Mouse (Mus musculus): ENCODE data around the gene Pcgf5. TPM values are rescaled to one million over a fixed set of nuclear protein-coding genes. Genes with fewer than 3 reads are reported as not detected.

Pcgf5 gene
- polyA plus RNA-seq, 1 experiment from 2014 or later = 10.1 TPM

GRCm38 (mm10) chr19:36408352-36409100, 60.4 kb downstream of the Pcgf5 start:
- no peak for ATAC-seq (ENCODE audit: low FRiP score)

GRCm38 (mm10) chr19:36409280-36409860, 61.3 kb downstream of the Pcgf5 start:
- no peaks in the 10 kb centered on the region for H3K36me3 ChIP-seq
- peak overlapping the region; percentile 92 for H3K4me2 ChIP-seq (replicated peaks)
- peaks cover 16% of the 10 kb centered on the region for H3K27me3 ChIP-seq
- peak; percentile 98 for ATAC-seq (ENCODE audit: low FRiP score)
- H3K4me3 ChIP-seq = peak overlapping the region; percentile 73
- H3K27ac ChIP-seq = no peak overlapping the region
- H3K9ac ChIP-seq = peak overlapping the region; percentile 71
- no peaks in the 10 kb centered on the region for H3K9me3 ChIP-seq (replicated peaks)
- peaks cover 4% of the 10 kb centered on the region for H3K4me1 ChIP-seq
- WGBS = under 1% methylated on average over 36 of the region's 53 CpGs

More at GRCm38 (mm10) chr19:36408352-36409100, 60.4 kb downstream of the Pcgf5 start:
- no peaks in the 10 kb centered on the region for H3K9me3 ChIP-seq (replicated peaks)
- H3K4me3 ChIP-seq = no peak overlapping the region
- H3K9ac ChIP-seq = no peak overlapping the region
- peaks cover 4% of the 10 kb centered on the region for H3K4me1 ChIP-seq
- WGBS = 65% methylated on average over 10 of the region's 10 CpGs
- no peak overlapping the region for H3K27ac ChIP-seq
- peaks cover 16% of the 10 kb centered on the region for H3K27me3 ChIP-seq
- no peak overlapping the region for H3K4me2 ChIP-seq (replicated peaks)
- H3K36me3 ChIP-seq = no peaks in the 10 kb centered on the region

- under 1% methylated on average over 43 of the region's 82 CpGs for WGBS
- Histone ChIP-seq H3K36me3 (no peaks in the 10 kb centered on the region), H3K27me3 (peaks cover 16% of the 10 kb centered on the region), H3K27ac (no peak overlapping the region), H3K4me1 (peaks cover 4% of the 10 kb centered on the region), H3K9me3 (replicated peaks) (no peaks in the 10 kb centered on the region), H3K4me3 (peak overlapping the region; percentile 73), H3K4me2 (replicated peaks) (peak overlapping the region; percentile 92), H3K9ac (peak overlapping the region; percentile 71)
- ATAC-seq (ENCODE audit: low FRiP score) = no peak; the same call in none of the 2 replicates
These were observed 61.8 kb downstream of the Pcgf5 start for GRCm38 (mm10) chr19:36409861-36410392.

- ATAC-seq (ENCODE audit: low FRiP score) = no peak
- H3K9me3 ChIP-seq (replicated peaks) = no peaks in the 10 kb centered on the region
- H3K27ac ChIP-seq = no peak overlapping the region
- H3K27me3 ChIP-seq = no peaks in the 10 kb centered on the region
- H3K4me1 ChIP-seq = no peaks in the 10 kb centered on the region
- no peak overlapping the region for H3K4me3 ChIP-seq
- H3K9ac ChIP-seq = no peak overlapping the region
- no peak overlapping the region for H3K4me2 ChIP-seq (replicated peaks)
- no peaks in the 10 kb centered on the region for H3K36me3 ChIP-seq
These were observed 71.8 kb downstream of the Pcgf5 start for GRCm38 (mm10) chr19:36419885-36420284.

- Histone ChIP-seq H3K27me3 (no peaks in the 10 kb centered on the region), H3K36me3 (no peaks in the 10 kb centered on the region), H3K4me3 (no peak overlapping the region), H3K4me1 (no peaks in the 10 kb centered on the region), H3K9me3 (replicated peaks) (no peaks in the 10 kb centered on the region), H3K27ac (no peak overlapping the region), H3K4me2 (replicated peaks) (no peak overlapping the region), H3K9ac (no peak overlapping the region)
- no peak for ATAC-seq (ENCODE audit: low FRiP score)
- WGBS = 95% methylated on average over 7 of the region's 7 CpGs
These were observed 79.2 kb downstream of the Pcgf5 start for GRCm38 (mm10) chr19:36427195-36427876.

- no peaks in the 10 kb centered on the region for H3K27me3 ChIP-seq
- no peaks in the 10 kb centered on the region for H3K36me3 ChIP-seq
- no peak overlapping the region for H3K4me3 ChIP-seq
- ATAC-seq (ENCODE audit: low FRiP score) = no peak
- H3K4me2 ChIP-seq (replicated peaks) = no peak overlapping the region
- H3K9ac ChIP-seq = no peak overlapping the region
- H3K9me3 ChIP-seq (replicated peaks) = no peaks in the 10 kb centered on the region
- no peak overlapping the region for H3K27ac ChIP-seq
- H3K4me1 ChIP-seq = no peaks in the 10 kb centered on the region
- 93% methylated on average over 4 of the region's 4 CpGs for WGBS
These were observed 80.0 kb downstream of the Pcgf5 start for GRCm38 (mm10) chr19:36428116-36428515.

- Histone ChIP-seq H3K4me2 (replicated peaks) (no peak overlapping the region), H3K36me3 (no peaks in the 10 kb centered on the region), H3K4me1 (no peaks in the 10 kb centered on the region), H3K4me3 (no peak overlapping the region), H3K27me3 (no peaks in the 10 kb centered on the region), H3K9me3 (replicated peaks) (no peaks in the 10 kb centered on the region), H3K9ac (no peak overlapping the region), H3K27ac (no peak overlapping the region)
- 95% methylated on average over 1 of the region's 1 CpGs for WGBS
- no peak for ATAC-seq (ENCODE audit: low FRiP score)
These were observed 81.2 kb downstream of the Pcgf5 start for GRCm38 (mm10) chr19:36429354-36429753.

- H3K27me3 ChIP-seq = no peaks in the 10 kb centered on the region
- no peak overlapping the region for H3K4me2 ChIP-seq (replicated peaks)
- no peak for ATAC-seq (ENCODE audit: low FRiP score)
- no peaks in the 10 kb centered on the region for H3K4me1 ChIP-seq
- no peak overlapping the region for H3K9ac ChIP-seq
- WGBS = 94% methylated on average over 3 of the region's 3 CpGs
- no peak overlapping the region for H3K4me3 ChIP-seq
- H3K36me3 ChIP-seq = no peaks in the 10 kb centered on the region
- H3K9me3 ChIP-seq (replicated peaks) = no peaks in the 10 kb centered on the region
- no peak overlapping the region for H3K27ac ChIP-seq
These were observed 85.1 kb downstream of the Pcgf5 start for GRCm38 (mm10) chr19:36433161-36433560.

GRCm38 (mm10) chr19:36439894-36440714, 92.0 kb downstream of the Pcgf5 start:
- Histone ChIP-seq H3K36me3 (no peaks in the 10 kb centered on the region), H3K4me3 (no peak overlapping the region), H3K4me2 (replicated peaks) (no peak overlapping the region), H3K27ac (no peak overlapping the region), H3K4me1 (no peaks in the 10 kb centered on the region), H3K27me3 (no peaks in the 10 kb centered on the region), H3K9ac (no peak overlapping the region), H3K9me3 (replicated peaks) (no peaks in the 10 kb centered on the region)
- WGBS = 58% methylated on average over 9 of the region's 9 CpGs
- peak; percentile 43; the same call in 1 of the 2 replicates for ATAC-seq (ENCODE audit: low FRiP score)

- no peak for ATAC-seq (ENCODE audit: low FRiP score)
- peaks cover 9% of the 10 kb centered on the region; the same call in 1 of the 2 replicates for H3K4me1 ChIP-seq
- H3K27me3 ChIP-seq = no peaks in the 10 kb centered on the region
- H3K27ac ChIP-seq = no peak overlapping the region
- H3K4me2 ChIP-seq (replicated peaks) = no peak overlapping the region
- WGBS = 93% methylated on average over 3 of the region's 3 CpGs
- no peak overlapping the region for H3K9ac ChIP-seq
- H3K4me3 ChIP-seq = no peak overlapping the region
- no peaks in the 10 kb centered on the region for H3K9me3 ChIP-seq (replicated peaks)
- H3K36me3 ChIP-seq = no peaks in the 10 kb centered on the region
These were observed 103.0 kb downstream of the Pcgf5 start for GRCm38 (mm10) chr19:36450997-36451608.

- Histone ChIP-seq H3K4me3 (no peak overlapping the region), H3K36me3 (no peaks in the 10 kb centered on the region), H3K27ac (no peak overlapping the region), H3K9ac (no peak overlapping the region), H3K4me2 (replicated peaks) (no peak overlapping the region), H3K9me3 (replicated peaks) (no peaks in the 10 kb centered on the region), H3K4me1 (peaks cover 9% of the 10 kb centered on the region; the same call in 1 of the 2 replicates), H3K27me3 (no peaks in the 10 kb centered on the region)
- WGBS = 48% methylated on average over 5 of the region's 5 CpGs
- ATAC-seq (ENCODE audit: low FRiP score) = no peak
These were observed 103.6 kb downstream of the Pcgf5 start for GRCm38 (mm10) chr19:36451731-36452130.
